Mouse (Mus musculus): ENCODE measurements at regions not wholly inside any gene's neighbourhood (a gene's known extent, or its start where the extent isn't known, plus 50 kb on each side); places are given as distances from the start of the nearest gene placed in this dataset.

DNA sequence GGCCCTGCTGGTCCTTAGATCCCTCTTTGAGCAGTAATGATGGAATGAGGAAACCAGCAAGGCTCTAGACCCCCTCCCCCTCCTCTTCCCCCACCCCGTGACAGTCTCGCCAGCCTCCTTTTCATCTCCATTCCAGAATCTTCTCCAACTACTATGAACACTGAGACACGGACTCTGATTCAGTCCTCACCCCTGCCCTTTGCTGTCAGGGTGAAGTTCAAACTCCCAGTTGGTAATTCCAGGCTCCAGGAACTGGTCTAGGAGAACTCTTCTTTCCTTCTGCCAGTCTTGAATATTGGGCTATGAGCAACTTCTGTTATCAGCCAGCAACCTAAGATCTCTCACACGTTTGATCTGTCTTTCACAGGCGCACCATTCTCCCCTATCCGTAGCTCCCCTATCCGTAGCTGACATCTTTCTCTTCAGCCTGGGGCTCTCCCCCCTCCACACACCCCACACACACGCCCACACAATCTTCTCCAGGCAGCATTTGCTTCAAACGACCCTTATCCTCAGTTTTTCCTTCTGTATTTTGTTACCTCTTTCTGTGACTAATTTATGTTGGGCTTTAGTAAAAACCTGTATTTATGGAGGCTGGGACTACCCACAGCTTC is 128.6 kb upstream of the Rreb1 start:
- Histone ChIP-seq H3K4me3 (replicated peaks; ENCODE audit: low read length) (no peak overlapping the region), H3K36me3 (replicated peaks; ENCODE audit: control insufficient read depth, insufficient read depth) (no peaks in the 10 kb centered on the region), H3K4me2 (replicated peaks) (no peak overlapping the region), H3K9ac (no peak overlapping the region), H3K27ac (no peak overlapping the region), H3K27me3 (ENCODE audit: control insufficient read depth, insufficient read depth, low read length) (no peaks in the 10 kb centered on the region), H3K9me3 (ENCODE audit: control insufficient read depth, low read length) (no peaks in the 10 kb centered on the region), H3K4me1 (replicated peaks; ENCODE audit: control insufficient read depth, insufficient read depth, low read length) (no peaks in the 10 kb centered on the region)
- DNase-seq (ENCODE audit: low spot score), result no peak
- WGBS, result 75% methylated on average over 9 of the region's 9 CpGs
- ATAC-seq (ENCODE audit: low FRiP score), result no peak

DNA sequence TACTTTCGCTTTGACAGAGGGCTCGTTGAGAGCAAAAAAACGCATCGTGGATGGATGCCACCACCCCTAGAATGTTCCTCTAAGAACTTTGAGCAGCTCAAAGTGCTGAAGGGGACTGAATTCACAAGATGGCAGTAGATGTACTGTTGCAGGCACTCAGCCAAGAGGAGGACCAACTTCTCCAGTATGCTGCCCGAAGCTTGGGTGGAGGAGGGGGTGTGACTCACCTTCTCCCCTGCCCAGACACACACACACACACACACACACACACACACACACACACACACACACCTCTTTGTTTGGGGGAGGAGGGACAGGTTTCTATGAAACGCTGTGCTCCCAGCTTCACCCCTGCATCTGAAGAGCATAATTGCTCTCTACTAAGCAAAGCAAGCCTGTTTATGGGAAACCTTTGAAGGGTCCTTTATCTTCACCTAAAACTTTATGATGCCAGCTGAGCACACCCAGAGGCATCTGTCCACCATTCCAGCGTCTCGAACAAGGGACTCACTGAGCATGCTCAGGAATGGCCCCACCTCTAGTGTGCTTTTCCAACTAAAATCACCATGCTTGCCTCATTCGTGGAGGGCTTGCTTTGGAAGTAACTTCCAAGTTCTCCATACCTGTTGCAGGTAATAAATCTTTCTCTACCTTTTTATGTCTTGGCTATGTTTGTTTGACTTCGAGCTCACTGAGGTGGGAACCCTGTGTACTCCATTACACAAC is 126.8 kb upstream of the Rreb1 start:
- WGBS, result 91% methylated on average over 10 of the region's 10 CpGs
- Histone ChIP-seq H3K4me3 (replicated peaks; ENCODE audit: low read length) (no peak overlapping the region), H3K4me2 (replicated peaks) (no peak overlapping the region), H3K9me3 (ENCODE audit: control insufficient read depth, low read length) (no peaks in the 10 kb centered on the region), H3K36me3 (replicated peaks; ENCODE audit: control insufficient read depth, insufficient read depth) (no peaks in the 10 kb centered on the region), H3K9ac (no peak overlapping the region), H3K4me1 (replicated peaks; ENCODE audit: control insufficient read depth, insufficient read depth, low read length) (no peaks in the 10 kb centered on the region), H3K27me3 (ENCODE audit: control insufficient read depth, insufficient read depth, low read length) (no peaks in the 10 kb centered on the region), H3K27ac (no peak overlapping the region)
- ATAC-seq (ENCODE audit: low FRiP score) (no peak), DNase-seq (ENCODE audit: low spot score) (no peak)

DNA sequence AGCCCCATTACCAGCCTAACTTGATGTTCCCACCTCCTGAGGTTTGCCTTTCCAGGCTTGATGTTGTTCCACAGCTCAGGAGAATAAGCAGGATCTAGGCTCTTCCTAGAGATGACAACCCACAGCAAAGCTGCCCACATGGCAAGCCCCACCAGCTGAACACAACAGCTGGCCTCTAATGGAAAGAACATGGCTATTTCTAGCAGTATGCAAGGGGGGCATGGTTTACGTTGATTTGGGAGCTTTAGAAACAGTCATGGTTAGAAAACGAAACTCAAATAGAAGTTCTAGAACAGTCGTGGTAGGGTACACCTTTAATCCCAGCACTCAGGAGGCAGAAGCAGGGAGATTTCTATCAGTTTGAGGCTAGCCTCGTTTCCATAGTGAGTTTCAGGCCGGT is 123.5 kb upstream of the Rreb1 start:
- H3K9ac ChIP-seq, result no peak overlapping the region
- no peaks in the 10 kb centered on the region for H3K36me3 ChIP-seq (replicated peaks; ENCODE audit: control insufficient read depth, insufficient read depth)
- H3K9me3 ChIP-seq (ENCODE audit: control insufficient read depth, low read length), result no peaks in the 10 kb centered on the region
- H3K27me3 ChIP-seq (ENCODE audit: control insufficient read depth, insufficient read depth, low read length), result no peaks in the 10 kb centered on the region
- WGBS, result 82% methylated on average over 5 of the region's 5 CpGs
- no peak overlapping the region for H3K4me2 ChIP-seq (replicated peaks)
- no peak for ATAC-seq (ENCODE audit: low FRiP score)
- DNase-seq (ENCODE audit: low spot score), result no peak
- H3K4me1 ChIP-seq (replicated peaks; ENCODE audit: control insufficient read depth, insufficient read depth, low read length), result no peaks in the 10 kb centered on the region
- H3K27ac ChIP-seq, result no peak overlapping the region
- no peak overlapping the region for H3K4me3 ChIP-seq (replicated peaks; ENCODE audit: low read length)

DNA sequence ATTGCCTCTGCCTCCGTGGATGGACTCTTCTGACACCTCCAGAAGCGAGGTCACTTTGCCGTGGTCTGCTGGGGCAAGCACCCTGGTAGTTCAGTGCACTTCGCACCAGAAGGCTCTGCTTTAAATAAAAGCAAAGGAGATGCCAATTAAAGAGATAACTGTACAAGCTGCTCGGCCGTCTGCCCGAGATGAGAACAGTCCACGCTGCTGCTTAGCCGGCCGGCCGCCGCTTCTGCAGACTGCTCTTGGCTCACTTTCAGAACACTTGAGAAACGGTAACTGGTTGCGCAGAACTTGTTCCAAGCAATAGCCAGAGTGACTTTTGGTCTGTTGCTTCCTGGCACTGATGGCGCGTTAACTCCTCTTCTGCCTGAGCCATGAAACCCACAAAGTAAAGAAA is 121.0 kb upstream of the Rreb1 start:
- DNase-seq (ENCODE audit: low spot score) (no peak), ATAC-seq (ENCODE audit: low FRiP score) (no peak)
- no peaks in the 10 kb centered on the region for H3K4me1 ChIP-seq (replicated peaks; ENCODE audit: control insufficient read depth, insufficient read depth, low read length)
- H3K4me2 ChIP-seq (replicated peaks), result no peak overlapping the region
- no peaks in the 10 kb centered on the region for H3K27me3 ChIP-seq (ENCODE audit: control insufficient read depth, insufficient read depth, low read length)
- no peak overlapping the region for H3K9ac ChIP-seq
- no peak overlapping the region for H3K27ac ChIP-seq
- 86% methylated on average over 16 of the region's 16 CpGs for WGBS
- no peaks in the 10 kb centered on the region for H3K9me3 ChIP-seq (ENCODE audit: control insufficient read depth, low read length)
- no peak overlapping the region for H3K4me3 ChIP-seq (replicated peaks; ENCODE audit: low read length)
- no peaks in the 10 kb centered on the region for H3K36me3 ChIP-seq (replicated peaks; ENCODE audit: control insufficient read depth, insufficient read depth)

DNA sequence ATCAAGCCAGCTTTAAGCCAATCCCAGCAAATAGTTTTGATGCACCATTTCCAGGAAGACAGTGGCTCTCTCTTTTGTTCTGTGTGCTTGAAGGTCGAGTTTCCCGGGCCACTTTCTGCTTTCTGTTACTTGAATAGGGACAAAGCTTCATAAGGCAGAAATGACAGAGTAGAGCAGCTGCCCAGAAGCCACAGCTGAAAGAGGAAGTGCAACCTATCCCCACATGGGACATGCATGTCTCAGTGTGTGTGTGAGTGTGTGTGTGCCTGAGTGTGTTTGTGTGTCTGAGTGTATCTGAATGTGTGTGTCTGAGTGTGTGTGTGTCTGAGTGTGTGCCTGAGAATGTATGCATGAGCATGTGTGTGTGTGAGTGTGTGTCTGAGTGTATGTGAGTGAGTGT is 120.2 kb upstream of the Rreb1 start:
- H3K9ac ChIP-seq, result no peak overlapping the region
- H3K4me3 ChIP-seq (replicated peaks; ENCODE audit: low read length), result no peak overlapping the region
- no peak overlapping the region for H3K4me2 ChIP-seq (replicated peaks)
- H3K27me3 ChIP-seq (ENCODE audit: control insufficient read depth, insufficient read depth, low read length), result no peaks in the 10 kb centered on the region
- ATAC-seq (ENCODE audit: low FRiP score), result no peak
- no peaks in the 10 kb centered on the region for H3K4me1 ChIP-seq (replicated peaks; ENCODE audit: control insufficient read depth, insufficient read depth, low read length)
- 58% methylated on average over 2 of the region's 2 CpGs for whole genome bisulfite sequencing
- H3K27ac ChIP-seq, result no peak overlapping the region
- H3K36me3 ChIP-seq (replicated peaks; ENCODE audit: control insufficient read depth, insufficient read depth), result no peaks in the 10 kb centered on the region
- H3K9me3 ChIP-seq (ENCODE audit: control insufficient read depth, low read length), result no peaks in the 10 kb centered on the region
- no peak for DNase-seq (ENCODE audit: low spot score)

DNA sequence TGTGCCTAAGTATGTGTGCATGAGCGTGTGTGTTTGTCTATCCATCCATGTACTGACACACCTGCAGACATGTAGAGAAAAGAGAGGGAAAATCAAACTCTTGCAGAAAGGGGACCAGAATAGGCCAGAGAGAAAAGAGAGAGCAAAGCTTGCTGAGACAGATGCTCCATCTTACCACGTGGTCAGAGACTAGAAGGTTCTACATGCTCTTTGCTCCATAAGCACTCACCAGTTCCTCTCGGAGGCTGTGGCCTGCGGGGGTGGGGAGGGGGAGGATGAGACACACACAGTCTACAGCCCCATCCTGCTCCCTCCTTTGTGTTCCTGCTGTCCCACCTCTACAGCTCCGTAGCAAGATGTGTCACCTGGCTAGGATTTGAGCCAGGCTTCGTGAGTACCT is 119.7 kb upstream of the Rreb1 start:
- Histone ChIP-seq H3K9me3 (ENCODE audit: control insufficient read depth, low read length) (no peaks in the 10 kb centered on the region), H3K27ac (no peak overlapping the region), H3K4me3 (replicated peaks; ENCODE audit: low read length) (no peak overlapping the region), H3K4me2 (replicated peaks) (no peak overlapping the region), H3K36me3 (replicated peaks; ENCODE audit: control insufficient read depth, insufficient read depth) (no peaks in the 10 kb centered on the region), H3K4me1 (replicated peaks; ENCODE audit: control insufficient read depth, insufficient read depth, low read length) (no peaks in the 10 kb centered on the region), H3K9ac (no peak overlapping the region), H3K27me3 (ENCODE audit: control insufficient read depth, insufficient read depth, low read length) (no peaks in the 10 kb centered on the region)
- ATAC-seq (ENCODE audit: low FRiP score) (no peak), DNase-seq (ENCODE audit: low spot score) (no peak)
- WGBS, result 88% methylated on average over 6 of the region's 6 CpGs

DNA sequence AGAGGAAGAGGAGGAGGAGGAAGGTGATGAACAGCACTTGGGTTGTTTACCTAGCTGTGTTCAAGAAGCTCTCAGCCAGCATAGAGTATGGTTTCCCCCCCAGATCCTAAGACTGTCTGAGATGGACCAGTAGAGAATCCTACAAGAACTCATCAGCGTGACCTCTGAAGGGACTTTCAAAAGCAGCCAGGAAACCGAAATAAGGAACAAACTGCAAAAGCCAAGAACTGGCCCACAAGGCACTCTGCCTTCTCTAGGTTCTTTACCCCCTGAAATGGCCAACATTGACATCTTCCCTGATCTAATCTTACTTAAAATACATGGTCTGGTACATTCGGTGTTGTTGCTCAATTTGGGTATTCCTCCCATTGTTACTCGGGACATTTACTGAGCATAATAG is 118.1 kb upstream of the Rreb1 start:
- 88% methylated on average over 4 of the region's 4 CpGs for WGBS
- Histone ChIP-seq H3K4me2 (replicated peaks) (no peak overlapping the region), H3K9me3 (ENCODE audit: control insufficient read depth, low read length) (no peaks in the 10 kb centered on the region), H3K27ac (no peak overlapping the region), H3K4me1 (replicated peaks; ENCODE audit: control insufficient read depth, insufficient read depth, low read length) (no peaks in the 10 kb centered on the region), H3K27me3 (ENCODE audit: control insufficient read depth, insufficient read depth, low read length) (no peaks in the 10 kb centered on the region), H3K9ac (no peak overlapping the region), H3K36me3 (replicated peaks; ENCODE audit: control insufficient read depth, insufficient read depth) (no peaks in the 10 kb centered on the region), H3K4me3 (replicated peaks; ENCODE audit: low read length) (no peak overlapping the region)
- no peak for DNase-seq (ENCODE audit: low spot score)
- no peak for ATAC-seq (ENCODE audit: low FRiP score)

DNA sequence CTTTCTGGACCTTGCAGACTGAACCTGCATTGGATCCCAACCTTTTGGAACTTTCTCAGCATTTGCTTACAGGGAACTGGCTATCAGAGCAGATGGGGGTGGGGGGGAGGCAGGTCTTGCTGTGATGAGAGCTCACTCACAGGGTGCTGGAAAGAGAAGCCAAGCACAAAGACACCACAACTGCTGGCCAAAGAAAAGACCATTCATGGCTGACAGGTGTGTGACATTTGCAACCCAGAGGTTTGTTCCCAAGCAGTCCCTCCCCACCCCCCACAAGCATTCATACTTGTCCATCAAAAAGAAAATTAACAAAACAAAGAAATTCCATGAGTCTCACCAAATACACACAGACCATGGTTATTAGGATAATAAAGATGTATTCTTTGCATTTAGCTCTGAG is 117.5 kb upstream of the Rreb1 start:
- ATAC-seq (ENCODE audit: low FRiP score) (no peak), DNase-seq (ENCODE audit: low spot score) (no peak)
- Histone ChIP-seq H3K9me3 (ENCODE audit: control insufficient read depth, low read length) (no peaks in the 10 kb centered on the region), H3K9ac (no peak overlapping the region), H3K36me3 (replicated peaks; ENCODE audit: control insufficient read depth, insufficient read depth) (no peaks in the 10 kb centered on the region), H3K4me2 (replicated peaks) (no peak overlapping the region), H3K27ac (no peak overlapping the region), H3K4me1 (replicated peaks; ENCODE audit: control insufficient read depth, insufficient read depth, low read length) (no peaks in the 10 kb centered on the region), H3K27me3 (ENCODE audit: control insufficient read depth, insufficient read depth, low read length) (no peaks in the 10 kb centered on the region), H3K4me3 (replicated peaks; ENCODE audit: low read length) (no peak overlapping the region)

DNA sequence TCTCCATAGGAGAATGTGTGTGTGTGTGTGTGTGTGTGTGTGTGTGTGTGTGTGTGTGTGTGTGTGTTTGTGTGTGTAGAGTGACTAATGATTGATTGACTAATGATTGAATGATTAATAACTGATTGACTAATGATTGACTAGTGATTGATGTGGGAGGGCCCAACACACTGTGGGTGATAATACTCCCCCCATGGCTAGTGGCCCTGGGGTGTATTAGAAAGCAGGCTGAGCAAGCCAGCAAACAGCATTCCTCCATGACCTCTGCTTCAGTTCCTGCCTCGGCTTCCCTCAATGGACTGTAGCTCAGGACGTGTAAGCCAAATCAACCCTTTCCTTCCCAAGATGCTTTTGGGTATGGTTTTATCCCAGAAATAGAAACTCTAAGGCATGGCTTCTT is 114.1 kb upstream of the Rreb1 start:
- WGBS, result 58% methylated on average over 2 of the region's 2 CpGs
- Histone ChIP-seq H3K9me3 (ENCODE audit: control insufficient read depth, low read length) (no peaks in the 10 kb centered on the region), H3K4me3 (replicated peaks; ENCODE audit: low read length) (no peak overlapping the region), H3K9ac (no peak overlapping the region), H3K4me1 (replicated peaks; ENCODE audit: control insufficient read depth, insufficient read depth, low read length) (no peaks in the 10 kb centered on the region), H3K4me2 (replicated peaks) (no peak overlapping the region), H3K27me3 (ENCODE audit: control insufficient read depth, insufficient read depth, low read length) (no peaks in the 10 kb centered on the region), H3K27ac (no peak overlapping the region), H3K36me3 (replicated peaks; ENCODE audit: control insufficient read depth, insufficient read depth) (no peaks in the 10 kb centered on the region)
- DNase-seq (ENCODE audit: low spot score) (no peak), ATAC-seq (ENCODE audit: low FRiP score) (no peak)

Data from hindbrain, embryonic 14.5 days (tissue).